Mouse (Mus musculus) cerebellum, adult 2 months (tissue): ENCODE results near the gene Cage1. TPM values are rescaled to one million over a fixed set of nuclear protein-coding genes. Genes with fewer than 3 reads are reported as not detected.

Experiments used
- DNase-seq, 2 experiments: peaks; one replicate each; pipeline ENCODE4 v3.0.0; 2021
- H3K27ac ChIP-seq: fragments of 200-500 bp; 2 replicates; pipeline ENCODE4 v1.5.1; 2012; ENCODE audit warnings: low read length, control low read depth, inconsistent platforms; ENCODE audit not compliant: insufficient read depth
- H3K27me3 ChIP-seq: fragments of 200-500 bp; 2 replicates; pipeline ENCODE4 v1.6.1; 2012; ENCODE audit warnings: inconsistent platforms, mild to moderate bottlenecking, low read length, moderate library complexity; ENCODE audit not compliant: control insufficient read depth, insufficient read depth
- H3K4me1 ChIP-seq: fragments of 200-500 bp; 2 replicates; pipeline ENCODE4 v1.6.1; 2011; ENCODE audit warnings: low read length; ENCODE audit not compliant: control insufficient read depth, insufficient read depth
- H3K4me3 ChIP-seq: fragments of 200-500 bp; replicated peaks from 2 replicates; pipeline ENCODE3; 2011; ENCODE audit warnings: mild to moderate bottlenecking, low read depth, low read length, control low read depth; ENCODE audit not compliant: insufficient read depth
- CTCF ChIP-seq: fragments of 200-500 bp; IDR thresholded peaks from 2 replicates; pipeline ENCODE4 v1.5.1; 2011; ENCODE audit warnings: low read depth, mild to moderate bottlenecking, control low read depth, low read length, moderate library complexity, borderline replicate concordance; ENCODE audit not compliant: insufficient read depth
- POLR2A ChIP-seq: fragments of 200-500 bp; IDR thresholded peaks from 2 replicates; pipeline ENCODE4 v1.6.1; 2011; ENCODE audit warnings: low read length, control low read depth, borderline replicate concordance; ENCODE audit not compliant: insufficient read depth
- WGBS: fragments of 180-500 bp; shearing (Covaris S2); methylation state at CpG from one replicate; pipeline ENCODE4 v1.1.7; 2018; 5-methylcytosine and 5-hydroxymethylcytosine counted together
- polyA plus RNA-seq: library from polyadenylated mRNA; depleted of rRNA; stranded (reverse); fragments of >200 nt; gene quantifications from 2 replicates; pipeline ENCODE4 v1.2.3, GENCODE M21; 2012

Cage1 gene
- polyA plus RNA-seq, 1 experiment, result 0.82 TPM

- Histone ChIP-seq H3K27ac (no peak overlapping the region), H3K4me1 (no peaks in the 10 kb centered on the region), H3K27me3 (no peaks in the 10 kb centered on the region), H3K4me3 (no peak overlapping the region)
- no peak for DNase-seq
- WGBS, result 94% methylated on average over 2 of the region's 2 CpGs
- TF ChIP-seq CTCF (no peak), POLR2A (no peak)
These were observed 28.9 kb downstream of the Cage1 start for GRCm38 (mm10) chr13:38007972-38008371.

DNA sequence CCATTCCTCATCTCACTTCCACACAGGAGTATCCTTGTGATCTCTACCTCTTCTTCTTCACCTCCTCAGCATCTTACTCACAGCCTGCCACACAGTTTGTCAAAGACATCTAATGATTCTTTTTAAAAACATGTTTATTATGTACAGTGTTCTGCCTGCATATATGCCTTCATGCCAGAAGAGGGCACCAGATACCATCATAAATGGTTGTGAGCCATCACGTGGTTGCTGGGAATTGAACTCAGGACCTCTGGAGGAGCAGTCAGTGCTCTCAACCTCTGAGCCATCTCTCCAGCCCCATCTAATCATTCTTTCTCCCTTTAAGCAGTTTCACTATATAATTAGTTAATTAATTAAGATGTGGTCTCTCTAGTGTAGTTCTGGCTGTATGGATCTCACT, 34.4 kb downstream of the Cage1 start:
- TF ChIP-seq CTCF (no peak), POLR2A (no peak)
- no peak for DNase-seq
- Histone ChIP-seq H3K4me1 (no peaks in the 10 kb centered on the region), H3K27ac (no peak overlapping the region), H3K27me3 (no peaks in the 10 kb centered on the region), H3K4me3 (no peak overlapping the region)
- 44% methylated on average over 1 of the region's 1 CpGs for WGBS

GRCm38 (mm10) chr13:37999713-38000112, 37.2 kb downstream of the Cage1 start:
- Histone ChIP-seq H3K4me1 (no peaks in the 10 kb centered on the region), H3K27ac (no peak overlapping the region), H3K27me3 (no peaks in the 10 kb centered on the region), H3K4me3 (no peak overlapping the region)
- no peak for TF ChIP-seq CTCF
- no peak for TF ChIP-seq POLR2A
- no peak for DNase-seq
- 60% methylated on average over 3 of the region's 3 CpGs for WGBS

- WGBS, result 6% methylated on average over 7 of the region's 7 CpGs
- TF ChIP-seq POLR2A (no peak), CTCF (no peak)
- H3K4me1 ChIP-seq, result peaks cover 3% of the 10 kb centered on the region; the same call in 1 of the 2 replicates
- DNase-seq, result no peak
- H3K4me3 ChIP-seq, result peak overlapping the region; percentile 96
- H3K27ac ChIP-seq, result peak overlapping the region; percentile 11; the same call in 1 of the 2 replicates
- no peaks in the 10 kb centered on the region for H3K27me3 ChIP-seq
These were observed 42.5 kb downstream of the Cage1 start for GRCm38 (mm10) chr13:37994405-37994749.

DNA sequence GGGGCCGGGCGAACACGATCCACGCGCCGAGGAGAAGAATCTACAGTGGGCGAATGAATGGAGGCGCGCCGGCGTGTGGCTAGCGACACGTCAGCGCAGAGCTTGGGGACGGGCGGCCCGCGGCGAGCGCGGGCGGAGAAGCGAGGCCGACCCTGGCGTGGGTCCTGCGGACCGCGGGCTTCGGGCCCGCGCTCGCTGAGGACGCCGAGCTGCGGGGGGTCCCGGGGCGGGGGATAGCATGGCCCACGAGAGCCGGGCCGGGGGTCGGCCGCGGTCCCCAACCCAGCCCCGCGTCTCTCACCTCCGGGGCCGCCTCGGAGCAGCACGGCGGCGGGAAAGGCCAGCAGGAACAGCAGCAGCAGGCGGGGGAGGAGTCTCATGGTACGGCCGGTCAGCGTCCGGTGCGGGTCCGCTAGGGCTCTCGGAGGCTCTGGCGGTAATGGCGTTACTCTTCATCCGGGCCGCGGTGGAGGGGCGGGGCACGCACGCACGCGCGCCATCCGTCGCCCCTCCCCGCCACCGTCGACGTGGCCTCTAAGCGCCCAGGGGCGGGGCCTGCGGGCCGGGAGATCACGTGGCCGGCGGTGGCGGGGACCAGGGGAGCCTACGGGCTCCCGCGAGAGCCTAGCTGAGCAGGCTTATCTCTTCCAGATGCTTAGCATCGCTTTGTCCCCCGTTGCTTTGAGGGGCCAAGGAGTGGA, 43.0 kb downstream of the Cage1 start, which contains the start of gene Ssr1:
Ssr1 (minus strand) TSS at position 514 of the 701 bp plus-strand sequence.
- no peaks in the 10 kb centered on the region for H3K27me3 ChIP-seq
- TF ChIP-seq POLR2A (peak; percentile 83; the same call in 1 of the 2 replicates), CTCF (no peak)
- peak within 1 kb of the TSS; percentile 77 for H3K27ac ChIP-seq
- DNase-seq, result peak; percentile 95 to 97
- H3K4me1 ChIP-seq, result peaks cover 3% of the 10 kb centered on the region; the same call in 1 of the 2 replicates
- 1% methylated on average over 87 of the region's 89 CpGs for WGBS
- H3K4me3 ChIP-seq, result peak within 1 kb of the TSS; percentile 96

DNA sequence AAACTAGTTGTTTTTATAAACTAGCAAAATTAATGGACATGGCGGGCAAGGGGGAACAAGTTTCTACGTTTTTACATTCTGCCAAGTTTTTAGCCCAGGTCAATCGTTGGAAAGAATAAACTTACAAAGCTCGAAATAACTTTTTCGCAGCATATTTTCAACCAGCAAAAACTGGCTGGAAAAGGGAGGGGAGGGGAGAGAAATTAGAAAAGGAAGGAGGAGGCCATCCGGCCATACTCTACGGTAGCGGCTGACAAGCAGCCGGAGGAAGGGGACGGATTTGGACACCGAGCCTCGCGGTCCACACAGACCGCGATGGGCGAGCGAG, 43.5 kb downstream of the Cage1 start:
- H3K4me3 ChIP-seq, result peak overlapping the region; percentile 96
- DNase-seq, result no peak
- under 1% methylated on average over 17 of the region's 17 CpGs for WGBS
- H3K27ac ChIP-seq, result peak overlapping the region; percentile 77; the same call in 1 of the 2 replicates
- H3K27me3 ChIP-seq, result no peaks in the 10 kb centered on the region
- peaks cover 3% of the 10 kb centered on the region; the same call in 1 of the 2 replicates for H3K4me1 ChIP-seq
- TF ChIP-seq CTCF (no peak), POLR2A (no peak)

DNA sequence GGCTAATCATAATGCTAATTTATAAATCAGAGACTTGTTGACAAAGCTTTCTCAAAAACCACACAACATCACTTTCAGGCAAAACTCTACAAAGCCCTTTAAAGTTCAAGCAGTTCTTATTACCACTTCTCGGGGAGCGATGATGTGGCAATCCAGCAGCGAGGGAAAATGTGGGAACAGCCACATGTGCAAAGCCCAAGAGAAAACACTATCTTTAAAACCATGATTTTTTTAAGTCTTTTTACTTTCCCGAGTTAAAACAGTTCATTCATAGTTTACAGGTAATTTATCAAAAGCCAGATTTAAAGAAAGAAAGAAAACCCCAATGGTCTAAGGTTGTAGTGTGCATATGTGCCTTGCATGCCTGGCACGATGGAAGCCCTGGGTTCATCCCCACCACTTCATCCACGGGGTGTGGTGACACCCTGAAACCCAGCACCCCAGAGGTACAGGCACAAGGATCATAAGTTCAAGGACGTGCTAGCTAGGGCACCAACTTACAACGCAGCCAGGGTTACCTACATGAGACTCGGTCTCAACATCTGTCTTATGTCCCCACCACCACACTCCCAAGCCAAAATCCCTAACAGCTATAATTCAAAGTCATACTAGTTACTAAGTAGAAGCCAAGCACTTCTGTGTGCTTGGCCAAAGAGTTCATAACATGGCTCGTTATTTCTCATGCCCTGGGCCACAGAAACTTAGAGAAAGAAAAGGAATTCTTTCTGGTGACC, 44.1 kb downstream of the Cage1 start:
- peak in 1 of 2 experiments; percentile 8 for DNase-seq
- 7% methylated on average over 10 of the region's 10 CpGs for WGBS
- TF ChIP-seq POLR2A (no peak), CTCF (no peak)
- Histone ChIP-seq H3K27ac (no peak overlapping the region), H3K27me3 (no peaks in the 10 kb centered on the region), H3K4me1 (peaks cover 3% of the 10 kb centered on the region; the same call in 1 of the 2 replicates), H3K4me3 (peak overlapping the region; percentile 96)

DNA sequence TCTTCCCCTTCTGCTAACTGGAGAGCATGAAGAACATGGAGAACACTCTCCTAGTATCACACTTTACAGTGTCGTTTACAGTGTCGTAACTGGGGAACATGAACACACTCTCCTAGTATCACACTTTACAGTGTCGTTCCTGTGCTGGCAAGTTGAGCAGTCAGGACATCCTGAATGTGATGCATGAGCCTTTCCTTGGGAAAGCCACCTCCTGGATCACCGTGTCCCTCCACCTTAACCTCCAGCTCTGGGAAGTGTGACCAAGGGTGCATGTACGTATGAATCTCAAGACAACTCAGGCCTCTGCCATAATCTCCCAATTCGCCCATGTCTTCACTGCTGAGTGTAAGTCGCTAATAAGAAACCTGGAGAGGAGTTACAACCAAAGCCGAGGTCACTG, 47.2 kb downstream of the Cage1 start:
- 93% methylated on average over 8 of the region's 8 CpGs for WGBS
- TF ChIP-seq POLR2A (no peak), CTCF (no peak)
- no peak for DNase-seq
- no peak overlapping the region for H3K27ac ChIP-seq
- H3K27me3 ChIP-seq, result no peaks in the 10 kb centered on the region
- H3K4me1 ChIP-seq, result peaks cover 3% of the 10 kb centered on the region; the same call in 1 of the 2 replicates
- H3K4me3 ChIP-seq, result no peak overlapping the region
